Mouse (Mus musculus): ENCODE results near the gene Itga2. TPM values are rescaled to one million over a fixed set of nuclear protein-coding genes. Genes with fewer than 3 reads are reported as not detected.

Itga2 gene
- polyA plus RNA-seq, 1 experiment from 2014 or later = 0.68 TPM

DNA sequence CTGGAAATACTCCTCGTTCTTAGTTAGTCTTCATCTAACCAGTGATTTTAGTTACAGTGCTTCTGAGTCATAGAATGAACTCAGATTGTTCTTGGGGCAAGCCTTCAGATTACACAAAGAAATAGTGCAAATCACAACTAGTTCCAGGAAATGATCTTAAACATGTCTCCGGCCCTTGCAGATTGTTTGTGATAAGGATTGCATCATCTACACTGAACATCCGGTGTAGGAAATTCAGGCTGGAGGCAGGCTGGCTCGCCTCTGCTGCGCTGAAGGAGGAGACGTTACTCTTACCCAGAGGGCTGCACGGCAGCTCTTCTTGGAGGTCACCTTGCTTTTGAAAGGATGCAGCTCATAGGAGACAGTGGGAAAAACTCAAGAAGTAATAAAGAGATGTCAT is 36.0 kb downstream of the Itga2 start:
- no peaks in the 10 kb centered on the region for H3K36me3 ChIP-seq (ENCODE audit: control insufficient read depth, insufficient read depth, low read length)
- H3K4me2 ChIP-seq (ENCODE audit: low read depth, severe bottlenecking) = no peak overlapping the region
- no peak for DNase-seq (ENCODE audit: low spot score)
- WGBS = 87% methylated on average over 7 of the region's 7 CpGs
- no peak overlapping the region for H3K27ac ChIP-seq (replicated peaks; ENCODE audit: low read depth, low read length)
- no peaks in the 10 kb centered on the region for H3K27me3 ChIP-seq (ENCODE audit: control insufficient read depth, insufficient read depth, low read length)
- no peaks in the 10 kb centered on the region for H3K4me1 ChIP-seq (ENCODE audit: control insufficient read depth, insufficient read depth, low read length)
- no peak overlapping the region for H3K9ac ChIP-seq (ENCODE audit: low read length)
- H3K9me3 ChIP-seq (ENCODE audit: control insufficient read depth, low read length) = no peaks in the 10 kb centered on the region
- H3K4me3 ChIP-seq (ENCODE audit: low read depth, low read length) = no peak overlapping the region
- ATAC-seq (ENCODE audit: insufficient number of reproducible peaks, low FRiP score, low TSS enrichment, low read depth) = no peak

DNA sequence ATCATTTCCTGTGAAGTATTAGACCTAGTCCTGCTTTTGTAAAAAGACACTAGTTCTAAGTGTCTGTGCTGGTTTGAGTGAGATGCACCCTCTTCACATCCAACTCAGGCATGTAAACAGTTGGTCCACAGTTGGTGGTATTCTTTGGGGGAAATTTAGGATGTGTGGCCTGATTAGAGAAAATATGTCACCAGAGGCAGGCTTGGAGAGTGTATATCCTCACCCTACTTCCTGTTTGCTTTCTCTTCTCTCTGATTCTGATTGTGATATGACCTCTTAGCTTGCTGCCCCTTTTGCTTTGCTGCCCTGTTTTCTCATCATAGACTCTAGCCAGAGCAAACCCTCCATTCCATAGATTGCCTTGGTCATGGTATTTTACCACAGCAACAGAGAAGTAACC is 37.2 kb downstream of the Itga2 start:
- ATAC-seq (ENCODE audit: insufficient number of reproducible peaks, low FRiP score, low TSS enrichment, low read depth) (no peak), DNase-seq (ENCODE audit: low spot score) (no peak)
- no peak overlapping the region for H3K9ac ChIP-seq (ENCODE audit: low read length)
- no peaks in the 10 kb centered on the region for H3K27me3 ChIP-seq (ENCODE audit: control insufficient read depth, insufficient read depth, low read length)
- H3K4me2 ChIP-seq (ENCODE audit: low read depth, severe bottlenecking) = no peak overlapping the region
- H3K9me3 ChIP-seq (ENCODE audit: control insufficient read depth, low read length) = no peaks in the 10 kb centered on the region
- no peak overlapping the region for H3K4me3 ChIP-seq (ENCODE audit: low read depth, low read length)
- no peaks in the 10 kb centered on the region for H3K4me1 ChIP-seq (ENCODE audit: control insufficient read depth, insufficient read depth, low read length)
- H3K36me3 ChIP-seq (ENCODE audit: control insufficient read depth, insufficient read depth, low read length) = no peaks in the 10 kb centered on the region
- no peak overlapping the region for H3K27ac ChIP-seq (replicated peaks; ENCODE audit: low read depth, low read length)

DNA sequence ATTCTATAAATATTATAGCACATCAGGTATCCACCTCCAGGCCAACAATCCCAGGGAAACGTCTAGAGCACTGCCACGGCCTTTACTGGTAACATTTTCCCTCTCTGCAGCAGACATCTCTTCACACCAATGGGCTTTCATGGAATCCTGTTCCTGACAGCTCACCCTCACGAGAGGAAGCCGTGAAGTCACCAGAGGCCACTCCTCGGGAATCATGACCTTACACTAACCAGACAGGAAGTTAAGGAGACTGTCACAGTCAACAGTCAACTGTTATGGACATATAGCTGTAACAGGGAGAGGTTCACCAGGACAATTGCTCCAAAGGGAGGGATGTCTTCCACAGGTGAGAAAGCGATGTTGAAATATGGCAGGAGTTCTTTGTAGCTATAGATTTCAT is 40.2 kb downstream of the Itga2 start:
- no peaks in the 10 kb centered on the region for H3K27me3 ChIP-seq (ENCODE audit: control insufficient read depth, insufficient read depth, low read length)
- H3K4me1 ChIP-seq (ENCODE audit: control insufficient read depth, insufficient read depth, low read length) = no peaks in the 10 kb centered on the region
- no peaks in the 10 kb centered on the region for H3K9me3 ChIP-seq (ENCODE audit: control insufficient read depth, low read length)
- H3K4me3 ChIP-seq (ENCODE audit: low read depth, low read length) = no peak overlapping the region
- H3K36me3 ChIP-seq (ENCODE audit: control insufficient read depth, insufficient read depth, low read length) = no peaks in the 10 kb centered on the region
- WGBS = 67% methylated on average over 6 of the region's 6 CpGs
- H3K9ac ChIP-seq (ENCODE audit: low read length) = no peak overlapping the region
- H3K27ac ChIP-seq (replicated peaks; ENCODE audit: low read depth, low read length) = no peak overlapping the region
- ATAC-seq (ENCODE audit: insufficient number of reproducible peaks, low FRiP score, low TSS enrichment, low read depth) (no peak), DNase-seq (ENCODE audit: low spot score) (no peak)
- no peak overlapping the region for H3K4me2 ChIP-seq (ENCODE audit: low read depth, severe bottlenecking)

DNA sequence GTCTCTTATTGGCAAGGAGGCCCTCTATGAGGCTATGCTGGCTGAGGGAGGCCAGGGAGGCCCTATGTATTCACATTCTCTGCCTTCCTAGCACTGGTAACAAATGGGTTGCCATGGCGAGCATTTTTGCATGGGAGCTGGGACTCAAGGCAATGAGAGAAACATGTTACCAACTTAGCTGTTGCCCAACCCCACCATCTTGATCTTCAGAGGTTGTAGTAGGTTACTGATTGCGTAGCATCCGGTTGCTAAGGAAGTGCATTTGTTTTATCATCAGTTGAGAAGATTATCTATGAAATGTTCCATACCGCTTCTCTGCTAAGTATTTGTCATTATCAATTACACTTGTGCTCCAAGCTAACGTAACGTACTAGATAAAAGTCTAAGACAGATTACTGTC is 44.2 kb downstream of the Itga2 start:
- H3K4me2 ChIP-seq (ENCODE audit: low read depth, severe bottlenecking) = no peak overlapping the region
- ATAC-seq (ENCODE audit: insufficient number of reproducible peaks, low FRiP score, low TSS enrichment, low read depth) (no peak), DNase-seq (ENCODE audit: low spot score) (no peak)
- no peaks in the 10 kb centered on the region for H3K9me3 ChIP-seq (ENCODE audit: control insufficient read depth, low read length)
- H3K27me3 ChIP-seq (ENCODE audit: control insufficient read depth, insufficient read depth, low read length) = no peaks in the 10 kb centered on the region
- no peak overlapping the region for H3K9ac ChIP-seq (ENCODE audit: low read length)
- H3K27ac ChIP-seq (replicated peaks; ENCODE audit: low read depth, low read length) = no peak overlapping the region
- no peak overlapping the region for H3K4me3 ChIP-seq (ENCODE audit: low read depth, low read length)
- H3K4me1 ChIP-seq (ENCODE audit: control insufficient read depth, insufficient read depth, low read length) = no peaks in the 10 kb centered on the region
- 90% methylated on average over 6 of the region's 6 CpGs for WGBS
- no peaks in the 10 kb centered on the region for H3K36me3 ChIP-seq (ENCODE audit: control insufficient read depth, insufficient read depth, low read length)

DNA sequence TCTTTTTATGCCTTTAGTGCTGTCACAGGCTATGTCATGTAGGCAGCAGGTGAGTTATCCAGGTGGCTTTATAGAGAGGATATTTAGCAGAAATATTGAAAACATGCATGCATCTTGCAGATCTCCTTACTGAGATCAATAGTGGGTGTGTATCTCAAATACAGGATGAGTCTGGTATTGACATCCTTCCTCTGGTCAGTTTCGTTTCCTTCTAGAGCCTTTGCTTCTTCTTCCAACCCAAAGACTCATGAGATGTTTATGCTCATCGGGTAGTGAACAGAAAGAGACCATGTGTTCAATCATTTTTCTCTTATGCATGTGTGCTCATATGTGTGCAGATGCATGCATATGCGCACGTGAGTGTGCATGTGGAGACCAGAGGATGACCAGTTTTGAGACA is 44.6 kb downstream of the Itga2 start:
- Histone ChIP-seq H3K4me3 (ENCODE audit: low read depth, low read length) (no peak overlapping the region), H3K9me3 (ENCODE audit: control insufficient read depth, low read length) (no peaks in the 10 kb centered on the region), H3K4me2 (ENCODE audit: low read depth, severe bottlenecking) (no peak overlapping the region), H3K36me3 (ENCODE audit: control insufficient read depth, insufficient read depth, low read length) (no peaks in the 10 kb centered on the region), H3K9ac (ENCODE audit: low read length) (no peak overlapping the region), H3K4me1 (ENCODE audit: control insufficient read depth, insufficient read depth, low read length) (no peaks in the 10 kb centered on the region), H3K27me3 (ENCODE audit: control insufficient read depth, insufficient read depth, low read length) (no peaks in the 10 kb centered on the region), H3K27ac (replicated peaks; ENCODE audit: low read depth, low read length) (no peak overlapping the region)
- no peak for ATAC-seq (ENCODE audit: insufficient number of reproducible peaks, low FRiP score, low TSS enrichment, low read depth)
- no peak for DNase-seq (ENCODE audit: low spot score)
- 84% methylated on average over 4 of the region's 4 CpGs for WGBS

DNA sequence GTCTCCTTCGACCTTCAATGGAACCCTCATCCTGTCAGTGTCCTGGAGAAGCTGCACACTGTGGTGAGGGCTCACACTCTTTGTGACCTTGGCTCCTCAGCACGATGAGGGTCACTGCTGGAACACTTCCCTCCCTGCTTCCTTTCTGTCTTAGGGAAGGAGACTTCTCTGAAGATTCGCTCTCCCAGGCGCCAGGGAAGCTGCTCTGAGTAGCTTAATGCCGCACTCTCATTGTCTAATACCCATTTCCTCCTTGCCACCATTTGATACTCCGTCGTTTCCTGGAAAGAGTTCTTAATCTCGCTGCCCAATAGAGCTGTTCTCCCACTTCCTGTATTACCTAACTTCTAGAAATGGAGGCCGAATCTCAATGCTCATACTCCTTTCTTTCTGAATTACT is 46.7 kb downstream of the Itga2 start:
- Histone ChIP-seq H3K36me3 (ENCODE audit: control insufficient read depth, insufficient read depth, low read length) (no peaks in the 10 kb centered on the region), H3K4me1 (ENCODE audit: control insufficient read depth, insufficient read depth, low read length) (no peaks in the 10 kb centered on the region), H3K27ac (replicated peaks; ENCODE audit: low read depth, low read length) (no peak overlapping the region), H3K9me3 (ENCODE audit: control insufficient read depth, low read length) (no peaks in the 10 kb centered on the region), H3K27me3 (ENCODE audit: control insufficient read depth, insufficient read depth, low read length) (no peaks in the 10 kb centered on the region), H3K4me2 (ENCODE audit: low read depth, severe bottlenecking) (no peak overlapping the region), H3K4me3 (ENCODE audit: low read depth, low read length) (no peak overlapping the region), H3K9ac (ENCODE audit: low read length) (no peak overlapping the region)
- WGBS = 66% methylated on average over 9 of the region's 9 CpGs
- ATAC-seq (ENCODE audit: insufficient number of reproducible peaks, low FRiP score, low TSS enrichment, low read depth) (no peak), DNase-seq (ENCODE audit: low spot score) (no peak)

DNA sequence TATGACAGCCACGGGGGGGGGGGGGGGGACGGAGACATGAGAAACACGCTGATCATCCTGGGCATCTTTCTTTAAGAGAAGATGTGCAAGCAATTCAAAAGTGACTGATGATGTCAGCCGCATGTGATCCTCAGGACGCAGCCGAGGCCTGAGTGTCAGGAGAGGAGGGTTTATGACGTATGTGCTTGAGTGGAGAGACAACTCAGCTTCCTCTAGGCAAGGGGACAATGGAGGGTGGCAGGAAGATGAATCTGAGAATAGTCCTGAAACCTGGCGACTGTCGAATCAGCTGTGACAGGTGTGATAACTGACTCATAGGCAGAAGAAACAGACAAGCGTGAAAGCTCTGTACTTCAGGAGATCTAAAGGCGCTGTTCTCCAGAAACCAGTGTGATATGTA is 53.2 kb downstream of the Itga2 start:
- Histone ChIP-seq H3K27ac (replicated peaks; ENCODE audit: low read depth, low read length) (no peak overlapping the region), H3K4me2 (ENCODE audit: low read depth, severe bottlenecking) (no peak overlapping the region), H3K9me3 (ENCODE audit: control insufficient read depth, low read length) (no peaks in the 10 kb centered on the region), H3K4me1 (ENCODE audit: control insufficient read depth, insufficient read depth, low read length) (no peaks in the 10 kb centered on the region), H3K4me3 (ENCODE audit: low read depth, low read length) (no peak overlapping the region), H3K27me3 (ENCODE audit: control insufficient read depth, insufficient read depth, low read length) (no peaks in the 10 kb centered on the region), H3K9ac (ENCODE audit: low read length) (no peak overlapping the region), H3K36me3 (ENCODE audit: control insufficient read depth, insufficient read depth, low read length) (no peaks in the 10 kb centered on the region)
- ATAC-seq (ENCODE audit: insufficient number of reproducible peaks, low FRiP score, low TSS enrichment, low read depth) (no peak), DNase-seq (ENCODE audit: low spot score) (no peak)
- WGBS = 88% methylated on average over 11 of the region's 11 CpGs

DNA sequence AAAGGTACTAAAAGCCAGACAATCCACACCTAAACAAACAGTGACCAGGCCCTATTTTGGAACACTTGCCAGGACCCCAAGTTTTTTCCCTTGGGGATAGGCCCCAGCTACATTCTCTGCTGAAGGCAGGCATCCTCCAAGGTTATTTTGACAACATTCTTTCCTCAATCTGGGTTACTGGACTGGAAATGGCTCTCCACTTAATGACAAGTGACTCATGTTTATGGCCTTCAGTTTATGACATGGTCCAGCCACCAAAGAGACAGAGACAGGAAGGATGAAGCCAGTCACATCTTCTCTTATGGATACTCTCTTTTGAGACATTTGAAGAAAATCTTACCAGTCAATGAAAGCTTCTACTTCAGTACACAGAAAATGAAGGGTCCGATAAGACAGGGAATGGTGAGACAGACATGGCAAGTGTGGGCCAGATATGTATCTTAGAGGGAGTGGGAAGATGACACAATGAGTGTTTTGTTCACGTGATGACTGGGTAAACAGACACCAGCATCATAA is 55.8 kb downstream of the Itga2 start:
- Histone ChIP-seq H3K4me3 (ENCODE audit: low read depth, low read length) (no peak overlapping the region), H3K27me3 (ENCODE audit: control insufficient read depth, insufficient read depth, low read length) (no peaks in the 10 kb centered on the region), H3K36me3 (ENCODE audit: control insufficient read depth, insufficient read depth, low read length) (no peaks in the 10 kb centered on the region), H3K4me1 (ENCODE audit: control insufficient read depth, insufficient read depth, low read length) (no peaks in the 10 kb centered on the region), H3K9ac (ENCODE audit: low read length) (no peak overlapping the region), H3K4me2 (ENCODE audit: low read depth, severe bottlenecking) (no peak overlapping the region), H3K27ac (replicated peaks; ENCODE audit: low read depth, low read length) (no peak overlapping the region), H3K9me3 (ENCODE audit: control insufficient read depth, low read length) (no peaks in the 10 kb centered on the region)
- no peak for ATAC-seq (ENCODE audit: insufficient number of reproducible peaks, low FRiP score, low TSS enrichment, low read depth)
- 87% methylated on average over 2 of the region's 2 CpGs for WGBS
- DNase-seq (ENCODE audit: low spot score) = no peak

DNA sequence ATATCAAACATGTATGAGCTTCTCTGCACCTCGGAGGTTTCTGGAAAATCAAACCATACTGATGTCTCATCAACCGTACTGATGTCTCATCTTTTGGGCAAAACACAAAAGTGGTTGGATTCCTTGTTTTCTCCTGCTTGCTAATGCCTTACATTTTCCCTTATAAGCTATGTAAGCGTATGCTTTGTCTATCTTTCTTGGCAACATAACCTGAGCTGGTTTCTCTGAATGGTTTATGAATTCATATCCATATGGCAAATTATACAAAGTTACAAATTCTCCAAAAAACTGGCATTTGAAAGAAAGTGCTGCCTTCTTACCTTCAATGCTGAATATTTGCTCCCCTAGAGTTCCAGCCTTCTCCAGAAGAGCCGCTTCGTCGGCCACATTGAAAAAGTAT is 57.2 kb downstream of the Itga2 start:
- Histone ChIP-seq H3K4me2 (ENCODE audit: low read depth, severe bottlenecking) (no peak overlapping the region), H3K9me3 (ENCODE audit: control insufficient read depth, low read length) (no peaks in the 10 kb centered on the region), H3K9ac (ENCODE audit: low read length) (no peak overlapping the region), H3K36me3 (ENCODE audit: control insufficient read depth, insufficient read depth, low read length) (no peaks in the 10 kb centered on the region), H3K27ac (replicated peaks; ENCODE audit: low read depth, low read length) (no peak overlapping the region), H3K27me3 (ENCODE audit: control insufficient read depth, insufficient read depth, low read length) (no peaks in the 10 kb centered on the region), H3K4me1 (ENCODE audit: control insufficient read depth, insufficient read depth, low read length) (no peaks in the 10 kb centered on the region), H3K4me3 (ENCODE audit: low read depth, low read length) (no peak overlapping the region)
- ATAC-seq (ENCODE audit: insufficient number of reproducible peaks, low FRiP score, low TSS enrichment, low read depth) = no peak
- 93% methylated on average over 6 of the region's 6 CpGs for WGBS
- DNase-seq (ENCODE audit: low spot score) = no peak

Measured in limb, embryonic 11.5 days (tissue).